Mouse (Mus musculus) ES-E14 (cell line): ENCODE results near the gene Lama4. TPM values are rescaled to one million over a fixed set of nuclear protein-coding genes. Genes with fewer than 3 reads are reported as not detected.

Source experiments
- DNase-seq: peaks from one replicate; pipeline ENCODE4 v3.0.0-alpha.2; 2013; ENCODE audit warnings: low read depth, low spot score
- H3K27ac ChIP-seq: 2 replicates; pipeline ENCODE4 v1.5.1; 2012; ENCODE audit warnings: low read depth, mild to moderate bottlenecking, low read length, moderate library complexity, mixed read lengths; ENCODE audit not compliant: poor library complexity, insufficient read depth, severe bottlenecking
- H3K36me3 ChIP-seq: 2 replicates; pipeline ENCODE4 v1.6.1; 2012; ENCODE audit warnings: mild to moderate bottlenecking, low read length, moderate library complexity, mixed read lengths; ENCODE audit not compliant: control insufficient read depth, poor library complexity, insufficient read depth, severe bottlenecking
- H3K4me1 ChIP-seq, 2 experiments: fragments of 150-350 bp in 1 of 2; sonication (generic) in 1 of 2; 2 replicates each; pipeline ENCODE4 v1.6.1; 2012; ENCODE audit warnings: low read length in 2 of 2, mild to moderate bottlenecking in 1 of 2, mixed read lengths in 1 of 2; ENCODE audit not compliant: control insufficient read depth in 2 of 2, insufficient read depth in 2 of 2, poor library complexity in 1 of 2
- H3K4me3 ChIP-seq, 2 experiments: fragments of 150-350 bp in 1 of 2; sonication (generic) in 1 of 2; 2 replicates each; pipeline ENCODE4 v1.5.1; 2012; ENCODE audit warnings: low read length in 2 of 2, low read depth in 1 of 2, mild to moderate bottlenecking in 1 of 2, mixed read lengths in 1 of 2; ENCODE audit not compliant: insufficient read depth in 1 of 2, poor library complexity in 1 of 2, severe bottlenecking in 1 of 2
- H3K9ac ChIP-seq: 2 replicates; pipeline ENCODE4 v1.6.1; 2012; ENCODE audit warnings: low read depth, mild to moderate bottlenecking, low read length, mixed read lengths; ENCODE audit not compliant: poor library complexity, insufficient read depth, severe bottlenecking
- H3K9me3 ChIP-seq: fragments of 150-350 bp; sonication (generic); 2 replicates; pipeline ENCODE4 v1.6.1; 2012; ENCODE audit warnings: low read depth, mild to moderate bottlenecking, low read length; ENCODE audit not compliant: control insufficient read depth, insufficient read depth
- CHD2 ChIP-seq: IDR thresholded peaks from 2 replicates; pipeline ENCODE4 v1.6.1; 2014; ENCODE audit warnings: mild to moderate bottlenecking, low read depth, low read length, inconsistent platforms
- HCFC1 ChIP-seq: IDR thresholded peaks from 2 replicates; pipeline ENCODE4 v1.6.1; 2012; ENCODE audit warnings: low read length, inconsistent platforms, borderline replicate concordance; ENCODE audit not compliant: insufficient read depth
- MAFK ChIP-seq: IDR thresholded peaks from 2 replicates; pipeline ENCODE4 v1.6.1; 2014; ENCODE audit warnings: mild to moderate bottlenecking, low read depth, low read length, inconsistent platforms; ENCODE audit not compliant: insufficient read depth
- ZC3H11A ChIP-seq: IDR thresholded peaks from 2 replicates; pipeline ENCODE4 v1.6.1; 2012; ENCODE audit warnings: low read depth, mild to moderate bottlenecking, inconsistent platforms, low read length, borderline replicate concordance
- ZNF384 ChIP-seq: IDR thresholded peaks from 2 replicates; pipeline ENCODE4 v1.6.1; 2012; ENCODE audit warnings: low read depth, low read length, inconsistent platforms
- in situ Hi-C, 2 experiments: fragments of 600-800 bp; cut with MboI; formaldehyde crosslinking; loops; one replicate each; pipeline ENCODE4 v1.15.1; 2025; ENCODE audit warnings: low sequenced_read_pairs in 2 of 2, inconsistent platforms in 1 of 2; ENCODE audit not compliant: unreplicated experiment in 2 of 2
- total RNA-seq: library from RNA; depleted of rRNA; stranded (reverse); fragments of 300-350 nt; gene quantifications from 2 replicates; pipeline ENCODE4 v1.2.3, GENCODE M21; 2012

The Lama4 gene
- total RNA-seq, 1 experiment = 3.6 TPM

DNA sequence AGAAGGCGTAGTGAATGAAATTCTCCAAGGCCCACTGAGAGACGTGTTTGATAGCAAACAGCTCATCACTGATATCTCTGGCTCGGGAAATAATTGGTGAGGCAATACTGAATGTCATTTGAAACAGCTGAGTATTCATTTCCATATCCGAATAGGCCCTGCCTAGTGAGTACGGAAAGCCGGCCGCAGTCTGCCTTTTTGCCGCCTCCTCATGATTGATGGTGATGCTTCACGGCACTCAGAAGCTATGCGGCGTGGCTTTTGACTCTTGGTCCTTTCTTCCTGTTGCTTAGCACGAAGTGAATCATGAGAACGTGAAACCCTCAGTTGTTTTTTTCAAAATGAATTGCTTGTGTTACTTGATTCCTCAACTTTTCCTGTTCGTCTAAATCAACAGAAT lies 175.5 kb downstream of the Lama4 start:
- Histone ChIP-seq H3K4me1 (no peaks in the 10 kb centered on the region), H3K27ac (no peak overlapping the region), H3K9ac (no peak overlapping the region), H3K4me3 (no peak overlapping the region), H3K9me3 (no peaks in the 10 kb centered on the region), H3K36me3 (peaks cover 31% of the 10 kb centered on the region)
- no peak for DNase-seq
- TF ChIP-seq ZC3H11A (no peak), ZNF384 (no peak), MAFK (no peak), CHD2 (no peak), HCFC1 (no peak)
- in situ Hi-C loops = no loop called here

DNA sequence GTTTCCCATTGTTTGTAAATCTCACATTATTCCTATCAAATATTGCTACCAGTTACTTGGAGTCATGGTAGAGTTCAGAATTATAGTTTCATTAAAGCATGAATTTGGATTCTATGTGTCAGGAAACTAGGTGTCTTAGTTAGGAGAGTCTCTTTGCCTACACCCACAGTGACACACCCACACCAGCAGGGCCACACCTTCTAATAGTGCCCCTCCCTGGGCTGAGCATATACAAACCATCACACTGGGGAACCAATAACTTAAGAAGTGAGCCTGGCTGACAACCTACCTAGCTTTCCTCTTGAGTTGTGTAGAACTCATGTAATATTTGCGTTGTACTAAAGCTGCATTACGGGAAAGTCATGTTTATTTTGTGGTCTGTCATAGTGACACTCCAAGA lies 176.1 kb downstream of the Lama4 start:
- no peak for DNase-seq
- no peak overlapping the region for H3K9ac ChIP-seq
- no peaks in the 10 kb centered on the region for H3K4me1 ChIP-seq
- TF ChIP-seq MAFK (no peak), HCFC1 (no peak), CHD2 (no peak), ZNF384 (no peak), ZC3H11A (no peak)
- H3K9me3 ChIP-seq = no peaks in the 10 kb centered on the region
- in situ Hi-C loops = no loop called here
- H3K27ac ChIP-seq = no peak overlapping the region
- peaks cover 31% of the 10 kb centered on the region for H3K36me3 ChIP-seq
- H3K4me3 ChIP-seq = no peak overlapping the region

DNA sequence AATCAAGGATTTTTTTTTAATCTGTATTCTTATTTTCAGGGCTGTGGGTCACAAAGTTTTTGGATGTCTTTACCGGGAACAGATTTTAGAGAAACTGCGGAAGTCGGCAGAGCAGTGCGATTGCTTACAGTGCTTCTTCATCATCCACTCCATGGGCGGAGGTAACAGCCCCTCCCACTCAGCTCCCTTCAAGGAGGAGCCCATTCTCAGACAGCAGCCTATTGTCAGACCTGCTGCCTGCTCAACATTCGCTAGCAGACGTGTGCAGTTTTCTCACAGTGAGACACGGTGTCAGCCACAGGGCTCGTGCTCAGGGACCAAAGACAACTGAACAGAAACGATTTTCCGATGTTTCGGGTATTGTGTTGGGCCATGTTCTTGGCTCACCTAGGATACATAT lies 176.9 kb downstream of the Lama4 start:
- TF ChIP-seq CHD2 (no peak), MAFK (no peak), HCFC1 (no peak), ZNF384 (no peak), ZC3H11A (no peak)
- Histone ChIP-seq H3K9ac (no peak overlapping the region), H3K36me3 (peaks cover 31% of the 10 kb centered on the region), H3K4me3 (no peak overlapping the region), H3K9me3 (no peaks in the 10 kb centered on the region), H3K27ac (no peak overlapping the region), H3K4me1 (no peaks in the 10 kb centered on the region)
- DNase-seq = no peak
- in situ Hi-C loops = no loop called here

DNA sequence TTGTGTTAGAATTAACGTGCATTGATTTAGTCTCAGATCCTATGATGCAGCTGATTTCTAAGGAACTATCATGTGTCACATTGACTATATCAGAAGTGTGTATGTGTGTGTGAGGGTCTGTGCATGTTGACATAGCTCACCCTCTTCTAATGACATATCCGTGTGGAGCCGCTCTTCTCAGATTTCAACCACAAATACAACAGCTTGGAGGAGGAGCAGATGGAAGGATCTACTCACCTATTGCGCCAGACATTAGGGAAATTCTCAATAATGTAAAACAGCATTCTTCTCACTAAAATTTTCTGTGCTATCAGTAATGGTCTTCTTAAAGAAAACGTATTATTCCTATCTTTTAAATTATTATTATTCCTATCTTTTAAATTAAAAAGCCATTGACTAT lies 191.4 kb downstream of the Lama4 start:
- H3K4me1 ChIP-seq = peaks cover 3 to 8% of the 10 kb centered on the region in 2 experiments; a peak in 1 of 4 replicates
- TF ChIP-seq ZNF384 = no peak
- no peaks in the 10 kb centered on the region for H3K36me3 ChIP-seq
- H3K9me3 ChIP-seq = no peaks in the 10 kb centered on the region
- in situ Hi-C loops = no loop called here
- H3K27ac ChIP-seq = no peak overlapping the region
- no peak overlapping the region for H3K4me3 ChIP-seq
- no peak for DNase-seq
- H3K9ac ChIP-seq = no peak overlapping the region

DNA sequence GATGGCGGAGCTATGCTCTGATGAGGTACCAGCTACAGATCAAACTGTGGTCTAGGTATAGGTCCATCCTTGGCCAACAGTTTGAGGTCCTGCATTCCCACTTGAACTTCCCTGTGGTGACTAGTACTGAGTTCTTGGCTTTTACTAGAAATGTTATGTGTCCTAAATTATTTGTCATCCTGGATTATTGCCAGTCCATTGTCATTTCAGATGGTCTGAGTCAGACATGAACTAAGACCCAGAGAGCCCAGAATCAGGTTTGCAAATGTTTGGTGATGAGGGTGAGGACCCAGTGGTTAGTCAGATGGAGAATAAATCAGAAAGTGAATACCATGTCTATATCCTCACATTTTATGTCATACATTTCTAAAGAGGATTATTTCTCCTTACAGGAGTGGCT lies 192.0 kb downstream of the Lama4 start:
- DNase-seq = no peak
- Histone ChIP-seq H3K9me3 (no peaks in the 10 kb centered on the region), H3K36me3 (no peaks in the 10 kb centered on the region), H3K9ac (no peak overlapping the region), H3K4me3 (no peak overlapping the region), H3K4me1 (peaks cover 3 to 8% of the 10 kb centered on the region in 2 experiments; a peak in 1 of 4 replicates), H3K27ac (no peak overlapping the region)
- in situ Hi-C loops = no loop called here
- TF ChIP-seq ZNF384 = no peak
- TF ChIP-seq CHD2 = no peak
- TF ChIP-seq HCFC1 = no peak
- no peak for TF ChIP-seq ZC3H11A
- TF ChIP-seq MAFK = no peak
